Mouse (Mus musculus) heart, embryonic 15.5 days (tissue): ENCODE measurements at regions not wholly inside any gene's neighbourhood (a gene's known extent, or its start where the extent isn't known, plus 50 kb on each side); places are given as distances from the start of the nearest gene placed in this dataset.

Source experiments
- ATAC-seq: fragments of 200-750 bp; cut with Nextera tagmentation; replicated peaks from 2 replicates; pipeline ENCODE4 v1.8.0; 2017; ENCODE audit warnings: low read depth, moderate TSS enrichment; ENCODE audit not compliant: insufficient number of reproducible peaks, insufficient read depth, low FRiP score
- H3K27ac ChIP-seq: fragments of 300-500 bp; sonication (generic); 2 replicates; pipeline ENCODE4 v1.5.1; 2015; ENCODE audit warnings: mild to moderate bottlenecking, inconsistent platforms
- H3K27me3 ChIP-seq: fragments of 300-500 bp; sonication (generic); 2 replicates; pipeline ENCODE4 v1.6.1; 2015; ENCODE audit warnings: inconsistent platforms
- H3K36me3 ChIP-seq: fragments of 300-500 bp; sonication (generic); 2 replicates; pipeline ENCODE4 v1.6.1; 2015; ENCODE audit warnings: mild to moderate bottlenecking, inconsistent platforms
- H3K4me1 ChIP-seq: fragments of 300-500 bp; sonication (generic); replicated peaks from 2 replicates; pipeline ENCODE4 v1.6.1; 2015; ENCODE audit warnings: inconsistent platforms
- H3K4me2 ChIP-seq: fragments of 300-500 bp; sonication (generic); 2 replicates; pipeline ENCODE4 v1.6.1; 2015; ENCODE audit warnings: inconsistent platforms, mild to moderate bottlenecking, moderate library complexity
- H3K4me3 ChIP-seq: fragments of 300-500 bp; sonication (generic); 2 replicates; pipeline ENCODE4 v1.5.1; 2015; ENCODE audit warnings: mild to moderate bottlenecking, inconsistent platforms
- H3K9ac ChIP-seq: fragments of 300-500 bp; sonication (generic); 2 replicates; pipeline ENCODE4 v1.6.1; 2015; ENCODE audit warnings: mild to moderate bottlenecking, inconsistent platforms
- H3K9me3 ChIP-seq: fragments of 300-500 bp; sonication (generic); replicated peaks from 2 replicates; pipeline ENCODE4 v1.6.1; 2016; ENCODE audit warnings: inconsistent platforms
- WGBS: fragments of 180-500 bp; shearing (Covaris S2); methylation state at CpG from one replicate; pipeline ENCODE4 v1.1.7; 2015; ENCODE audit warnings: mixed read lengths; 5-methylcytosine and 5-hydroxymethylcytosine counted together

DNA sequence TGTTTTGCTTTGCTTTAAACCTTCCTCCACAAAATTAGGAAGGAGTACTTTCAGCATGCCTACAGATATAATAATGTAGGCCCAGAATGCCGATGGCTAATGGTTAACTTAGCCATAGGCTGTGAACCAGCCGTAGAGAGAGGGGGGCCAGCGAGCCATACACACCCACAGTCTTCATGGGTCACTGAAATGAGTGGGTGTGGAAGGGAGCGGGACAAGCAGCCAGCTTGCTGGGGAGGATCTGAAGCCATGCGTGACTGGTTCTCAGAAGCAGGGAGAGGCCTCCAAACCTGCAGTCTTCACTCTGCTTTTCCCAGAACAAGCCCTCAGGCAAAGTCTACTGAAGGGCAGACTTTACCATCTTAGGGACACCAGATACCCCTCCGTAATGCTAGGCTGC is 50.8 kb upstream of the Ptpn13 start:
- ATAC-seq = no peak
- 84% methylated on average over 6 of the region's 6 CpGs for WGBS

DNA sequence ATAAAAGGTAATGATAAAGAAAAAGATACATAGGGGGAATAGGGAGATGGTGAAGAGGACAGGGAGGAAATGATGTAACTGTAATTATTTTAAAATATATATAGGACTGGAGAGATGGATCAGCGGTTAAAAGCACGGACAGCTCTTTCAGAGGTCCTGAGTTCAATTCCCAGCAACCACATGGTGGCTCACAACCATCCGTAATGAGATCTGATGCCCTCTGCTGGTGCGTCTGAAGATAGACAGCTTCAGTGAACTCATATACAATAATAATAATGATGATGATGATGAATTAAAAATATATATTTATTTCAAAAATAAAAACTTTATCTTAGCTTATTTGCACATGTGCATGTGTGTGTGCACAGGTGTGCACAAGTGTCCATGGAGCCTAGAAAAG is 51.9 kb upstream of the Ptpn13 start:
- H3K9ac ChIP-seq = no peak overlapping the region
- WGBS = 81% methylated on average over 4 of the region's 4 CpGs
- no peak overlapping the region for H3K27ac ChIP-seq
- no peak overlapping the region for H3K4me3 ChIP-seq
- H3K4me1 ChIP-seq = peaks cover 15% of the 10 kb centered on the region
- no peak for ATAC-seq
- no peaks in the 10 kb centered on the region; the same call in none of the 2 replicates for H3K27me3 ChIP-seq
- H3K36me3 ChIP-seq = no peaks in the 10 kb centered on the region
- no peak overlapping the region for H3K4me2 ChIP-seq
- no peaks in the 10 kb centered on the region for H3K9me3 ChIP-seq

More for the DNA sequence above, 50.8 kb upstream of the Ptpn13 start:
- H3K9me3 ChIP-seq = no peaks in the 10 kb centered on the region
- H3K4me1 ChIP-seq = peaks cover 15% of the 10 kb centered on the region
- H3K9ac ChIP-seq = no peak overlapping the region
- no peak overlapping the region for H3K4me2 ChIP-seq
- no peak overlapping the region for H3K27ac ChIP-seq
- H3K36me3 ChIP-seq = no peaks in the 10 kb centered on the region
- no peak overlapping the region for H3K4me3 ChIP-seq
- H3K27me3 ChIP-seq = peaks cover 7% of the 10 kb centered on the region

DNA sequence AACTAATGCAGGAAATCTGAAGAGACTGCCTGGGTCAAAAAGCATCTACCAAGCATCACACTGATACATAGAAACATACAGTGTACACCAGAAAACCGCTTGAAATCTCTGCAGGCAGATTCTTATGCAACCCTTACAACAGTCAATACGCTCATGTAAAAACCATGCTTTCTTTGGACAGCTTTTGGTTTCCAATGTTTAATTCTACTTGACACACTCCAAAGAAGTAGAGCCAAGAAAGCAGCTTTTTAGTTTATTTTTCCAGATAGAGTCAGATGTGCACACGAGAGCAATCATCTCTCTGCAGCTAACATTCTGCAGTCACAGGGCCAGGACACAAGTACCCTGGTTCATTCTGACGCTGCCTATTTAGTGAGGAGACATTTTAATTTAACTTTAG is 54.5 kb upstream of the Ptpn13 start:
- Histone ChIP-seq H3K4me3 (no peak overlapping the region), H3K4me1 (no peaks in the 10 kb centered on the region), H3K9ac (no peak overlapping the region), H3K27ac (no peak overlapping the region), H3K4me2 (no peak overlapping the region), H3K9me3 (no peaks in the 10 kb centered on the region), H3K36me3 (no peaks in the 10 kb centered on the region), H3K27me3 (no peaks in the 10 kb centered on the region; the same call in none of the 2 replicates)
- 57% methylated on average over 4 of the region's 4 CpGs for WGBS
- no peak for ATAC-seq

DNA sequence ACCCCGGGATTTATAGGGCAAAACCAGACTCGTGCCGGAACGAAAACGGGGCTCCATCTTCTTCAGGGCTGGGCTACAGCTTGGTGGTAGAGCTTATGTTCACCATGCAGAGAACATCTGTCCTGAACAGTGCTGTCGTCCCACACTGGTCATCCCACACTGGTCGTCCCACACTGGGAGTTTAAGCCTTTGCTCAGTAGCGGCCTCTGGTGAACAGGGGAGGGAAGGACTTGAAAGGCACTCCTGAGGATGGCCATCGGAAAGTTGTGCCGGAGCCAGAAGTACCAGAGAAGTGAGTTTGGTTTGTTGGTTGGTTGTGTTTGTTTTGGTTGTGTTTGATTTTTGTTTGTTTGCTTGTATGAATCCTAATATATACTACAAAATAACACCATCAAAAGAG is 56.0 kb upstream of the Ptpn13 start:
- Histone ChIP-seq H3K9ac (no peak overlapping the region), H3K27ac (no peak overlapping the region), H3K4me2 (no peak overlapping the region), H3K27me3 (no peaks in the 10 kb centered on the region; the same call in none of the 2 replicates), H3K4me3 (no peak overlapping the region), H3K4me1 (peaks cover 13% of the 10 kb centered on the region), H3K9me3 (peaks cover 3% of the 10 kb centered on the region), H3K36me3 (no peaks in the 10 kb centered on the region)
- WGBS = 72% methylated on average over 10 of the region's 10 CpGs
- ATAC-seq = no peak

DNA sequence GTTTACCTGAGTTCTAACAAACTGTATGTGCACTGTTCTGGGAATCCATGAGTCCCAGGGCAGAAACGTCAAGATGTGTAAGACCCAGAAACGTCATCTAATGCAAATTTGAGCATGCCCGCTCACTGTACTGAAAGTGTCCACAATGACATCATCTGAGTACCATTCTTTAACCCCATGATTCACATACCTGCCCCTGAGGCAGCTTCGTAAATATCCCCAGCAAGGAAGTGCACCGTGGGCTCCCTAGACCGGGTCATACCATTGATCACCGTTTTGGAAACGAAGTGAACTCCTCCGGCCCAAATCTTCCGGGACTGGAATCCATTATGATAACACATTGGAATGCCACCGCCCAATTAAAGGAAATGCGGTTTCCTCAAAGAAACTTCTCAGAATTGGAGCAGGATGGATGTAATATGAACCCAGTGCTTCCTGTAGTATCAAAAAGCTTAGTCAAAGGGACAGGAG is 57.8 kb upstream of the Ptpn13 start:
- WGBS = 51% methylated on average over 12 of the region's 12 CpGs
- no peak overlapping the region for H3K9ac ChIP-seq
- ATAC-seq = no peak
- H3K27ac ChIP-seq = no peak overlapping the region
- H3K4me1 ChIP-seq = peaks cover 13% of the 10 kb centered on the region
- H3K9me3 ChIP-seq = peaks cover 3% of the 10 kb centered on the region
- no peak overlapping the region for H3K4me2 ChIP-seq
- no peak overlapping the region for H3K4me3 ChIP-seq
- no peaks in the 10 kb centered on the region; the same call in 1 of the 2 replicates for H3K27me3 ChIP-seq
- H3K36me3 ChIP-seq = no peaks in the 10 kb centered on the region

DNA sequence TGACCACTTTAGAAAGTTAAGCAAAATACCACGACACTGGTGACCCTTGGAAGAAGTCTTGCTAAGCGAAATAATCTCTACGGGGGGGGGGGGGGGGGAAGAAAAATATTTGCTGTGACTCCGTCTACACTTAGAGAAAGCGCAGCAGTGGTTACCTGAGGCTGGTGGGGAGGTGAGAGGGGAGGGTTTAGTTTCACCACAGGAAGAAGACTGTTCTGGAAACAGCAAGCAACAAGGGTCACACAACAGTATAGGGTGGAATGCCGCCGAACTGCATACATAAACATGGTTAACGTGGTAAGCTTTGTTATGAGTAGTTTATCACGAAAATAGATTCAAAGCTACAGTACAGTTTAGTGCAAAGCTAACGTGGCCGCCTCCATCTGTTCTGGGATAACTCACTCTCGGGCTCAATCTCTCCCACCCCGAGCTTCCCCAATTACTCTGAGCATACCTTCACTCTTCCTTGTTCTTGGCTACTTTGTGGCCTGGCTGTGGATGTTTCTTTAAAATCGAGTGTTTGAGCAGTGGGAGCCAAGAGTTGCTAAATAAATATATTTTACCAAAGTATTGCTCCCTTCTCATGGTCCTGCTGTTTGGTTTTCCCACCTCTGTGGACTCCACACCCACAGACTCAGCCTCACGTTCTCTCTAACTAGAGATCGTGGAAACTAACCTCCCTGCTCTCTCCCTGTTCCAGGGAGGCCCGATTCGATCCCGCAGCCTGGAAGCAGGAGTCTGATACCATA is 59.1 kb upstream of the Ptpn13 start:
- H3K4me2 ChIP-seq = no peak overlapping the region
- no peaks in the 10 kb centered on the region for H3K36me3 ChIP-seq
- peaks cover 13% of the 10 kb centered on the region for H3K4me1 ChIP-seq
- no peak overlapping the region for H3K4me3 ChIP-seq
- WGBS = 83% methylated on average over 19 of the region's 19 CpGs
- H3K9me3 ChIP-seq = peaks cover 3% of the 10 kb centered on the region
- no peaks in the 10 kb centered on the region; the same call in 1 of the 2 replicates for H3K27me3 ChIP-seq
- no peak overlapping the region for H3K9ac ChIP-seq
- no peak for ATAC-seq
- H3K27ac ChIP-seq = peak overlapping the region; percentile 31; the same call in 1 of the 2 replicates

DNA sequence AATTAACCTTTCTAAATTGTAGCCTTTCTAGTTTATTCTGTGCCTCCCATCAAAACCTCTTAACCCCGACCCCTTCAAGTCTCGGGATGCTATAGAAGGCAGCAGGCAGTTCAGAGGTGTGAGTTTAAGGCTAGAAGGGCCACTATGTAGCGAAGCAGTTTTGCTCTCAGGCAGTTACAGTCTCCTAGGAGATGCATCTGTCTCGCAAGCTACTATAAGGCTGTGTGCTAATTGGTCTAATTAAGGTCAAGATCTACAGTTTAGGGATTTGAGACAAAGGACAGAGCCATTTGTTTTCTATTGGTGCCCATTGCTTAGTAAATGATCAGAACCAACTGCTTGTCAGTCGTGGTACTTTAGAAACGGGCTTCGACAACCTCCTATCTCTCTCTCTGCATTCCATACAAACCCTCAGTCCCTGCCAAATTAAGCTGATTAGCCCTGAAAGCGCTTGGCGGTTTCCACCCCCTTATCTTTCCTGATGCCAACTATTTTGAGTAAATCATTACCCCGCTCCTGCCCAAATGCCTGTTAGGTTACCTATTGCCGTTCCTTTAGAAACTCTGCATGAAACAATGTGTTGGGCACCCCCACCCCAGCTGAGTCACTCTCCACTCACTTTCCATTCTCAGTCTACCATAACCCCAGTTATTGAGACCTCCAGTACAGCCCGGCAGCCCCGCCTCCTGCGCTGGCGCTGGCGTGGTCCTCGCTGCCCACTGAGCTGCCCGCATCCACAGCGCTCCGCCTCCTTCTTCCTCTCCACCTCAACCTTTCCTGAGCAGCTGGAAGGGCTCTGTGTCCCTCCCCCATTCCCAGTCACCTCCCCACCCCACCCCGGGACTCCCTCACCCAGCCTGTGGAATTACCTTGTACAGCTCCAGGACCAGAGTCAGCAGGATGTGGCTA is 59.9 kb upstream of the Ptpn13 start:
- no peak overlapping the region for H3K9ac ChIP-seq
- no peaks in the 10 kb centered on the region; the same call in 1 of the 2 replicates for H3K27me3 ChIP-seq
- peaks cover 13% of the 10 kb centered on the region for H3K4me1 ChIP-seq
- ATAC-seq = 0 out of 2 replicates have a peak, but pooled peaks have one; percentile 15
- peak overlapping the region; percentile 31; the same call in 1 of the 2 replicates for H3K27ac ChIP-seq
- peak overlapping the region; percentile 38 for H3K4me2 ChIP-seq
- WGBS = 66% methylated on average over 21 of the region's 21 CpGs
- peaks cover 3% of the 10 kb centered on the region for H3K9me3 ChIP-seq
- peak overlapping the region; percentile 5; the same call in 1 of the 2 replicates for H3K4me3 ChIP-seq
- H3K36me3 ChIP-seq = no peaks in the 10 kb centered on the region

DNA sequence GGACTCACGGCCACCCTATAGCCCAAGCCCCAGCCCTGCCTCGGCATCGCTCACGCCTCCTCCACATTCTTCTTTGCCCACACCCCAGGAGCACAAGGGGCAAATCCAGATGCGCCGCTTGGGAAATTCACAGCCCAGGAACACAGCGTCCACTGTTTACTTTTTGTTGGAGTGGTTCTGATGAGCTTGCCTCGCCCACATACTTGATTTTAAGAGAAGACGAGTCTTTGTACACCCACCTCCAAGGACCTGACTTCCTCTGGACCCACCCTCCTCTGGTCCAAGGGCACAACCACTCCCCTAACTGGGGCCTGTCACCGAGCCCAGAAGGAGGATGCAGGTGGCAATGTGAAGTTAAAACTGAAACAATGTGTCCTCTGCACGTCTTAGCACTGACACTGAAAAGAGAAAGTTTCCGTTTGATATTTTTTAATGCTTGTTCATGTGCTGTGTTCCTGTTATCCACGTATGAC is 64.2 kb upstream of the Ptpn13 start:
- no peak overlapping the region for H3K4me3 ChIP-seq
- peaks cover 3% of the 10 kb centered on the region for H3K9me3 ChIP-seq
- H3K27ac ChIP-seq = 0 out of 2 replicates have a peak overlapping the region, but pooled peaks have one; percentile 9
- peaks cover 13% of the 10 kb centered on the region for H3K4me1 ChIP-seq
- H3K4me2 ChIP-seq = no peak overlapping the region
- no peaks in the 10 kb centered on the region for H3K36me3 ChIP-seq
- no peak overlapping the region for H3K9ac ChIP-seq
- no peaks in the 10 kb centered on the region for H3K27me3 ChIP-seq
- ATAC-seq = no peak
- WGBS = 63% methylated on average over 13 of the region's 13 CpGs

DNA sequence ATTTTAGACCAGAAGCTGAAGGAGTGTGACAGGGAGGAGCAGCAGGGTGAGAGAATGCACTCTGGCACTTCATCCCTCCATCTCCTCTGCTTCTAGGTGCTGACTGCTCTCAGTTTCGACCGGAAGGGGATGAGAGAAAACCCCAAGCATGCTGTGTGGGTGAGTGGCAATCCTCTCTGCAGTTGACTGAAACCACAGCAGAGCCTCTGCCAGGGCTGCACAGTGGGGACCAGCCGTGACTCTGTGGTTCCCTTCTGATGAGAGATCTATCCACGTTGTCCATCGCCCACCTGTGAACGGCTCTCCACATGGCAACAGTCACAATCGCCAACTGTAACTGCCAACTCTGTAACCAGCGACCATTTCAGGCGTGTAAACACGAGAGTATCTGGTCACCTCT is 64.6 kb upstream of the Ptpn13 start:
- Histone ChIP-seq H3K27ac (0 out of 2 replicates have a peak overlapping the region, but pooled peaks have one; percentile 9), H3K9ac (no peak overlapping the region), H3K4me1 (peaks cover 12% of the 10 kb centered on the region), H3K4me2 (no peak overlapping the region), H3K27me3 (no peaks in the 10 kb centered on the region), H3K9me3 (peaks cover 3% of the 10 kb centered on the region), H3K4me3 (no peak overlapping the region), H3K36me3 (no peaks in the 10 kb centered on the region)
- ATAC-seq = no peak
- 70% methylated on average over 10 of the region's 10 CpGs for WGBS

DNA sequence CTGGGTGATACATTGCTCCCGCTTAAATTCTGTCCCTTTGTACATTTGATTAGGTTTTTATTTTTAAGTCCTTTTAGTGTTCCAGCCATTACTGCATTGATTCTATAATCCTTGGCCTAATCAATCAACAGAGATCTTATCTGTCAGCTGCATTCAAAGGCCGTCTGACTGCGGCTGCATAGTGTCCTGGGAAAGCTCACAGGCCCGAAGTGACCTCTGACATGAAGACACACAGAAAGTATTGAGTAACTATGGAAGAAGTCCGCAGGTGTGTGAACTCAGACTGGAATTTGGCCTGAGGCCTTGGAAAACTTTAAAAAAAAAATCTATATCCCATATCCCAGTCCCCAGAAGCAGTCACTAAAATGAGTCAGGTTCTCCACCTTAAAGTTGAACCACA is 67.4 kb upstream of the Ptpn13 start:
- WGBS = 81% methylated on average over 5 of the region's 5 CpGs
- Histone ChIP-seq H3K4me2 (no peak overlapping the region), H3K9me3 (no peaks in the 10 kb centered on the region), H3K36me3 (no peaks in the 10 kb centered on the region), H3K4me1 (no peaks in the 10 kb centered on the region), H3K4me3 (no peak overlapping the region), H3K9ac (no peak overlapping the region), H3K27me3 (no peaks in the 10 kb centered on the region), H3K27ac (no peak overlapping the region)
- ATAC-seq = no peak

DNA sequence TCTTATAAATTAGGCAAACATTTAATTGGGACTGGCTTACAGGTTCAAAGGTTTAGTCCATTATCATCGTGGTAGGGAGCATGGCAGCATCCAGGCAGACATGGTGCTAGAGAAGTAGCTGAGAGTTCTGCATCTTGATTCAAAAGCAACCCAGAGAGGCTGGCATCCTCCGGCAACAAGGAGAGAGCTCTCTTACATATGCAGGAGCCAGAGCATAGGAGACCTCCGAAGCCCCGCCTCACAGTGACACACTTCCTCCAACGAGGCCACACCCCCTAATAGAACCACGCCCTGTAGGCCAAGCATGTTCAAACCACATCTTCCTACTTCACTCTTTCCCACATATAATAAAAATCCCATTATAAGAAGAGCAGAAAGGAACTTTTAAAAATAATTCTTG is 68.5 kb upstream of the Ptpn13 start:
- no peak overlapping the region for H3K4me3 ChIP-seq
- no peak overlapping the region for H3K27ac ChIP-seq
- peak overlapping the region; percentile 30 for H3K4me2 ChIP-seq
- H3K36me3 ChIP-seq = no peaks in the 10 kb centered on the region
- H3K9ac ChIP-seq = no peak overlapping the region
- ATAC-seq = no peak
- H3K4me1 ChIP-seq = no peaks in the 10 kb centered on the region
- WGBS = 74% methylated on average over 6 of the region's 6 CpGs
- H3K27me3 ChIP-seq = no peaks in the 10 kb centered on the region
- H3K9me3 ChIP-seq = 0 out of 2 replicates have a peak, but pooled peaks cover 2% of the 10 kb centered on the region
